Mouse (Mus musculus): ENCODE results near the gene Thumpd3. TPM values are rescaled to one million over a fixed set of nuclear protein-coding genes. Genes with fewer than 3 reads are reported as not detected.

Gene Thumpd3
- total RNA-seq (2021): 10 to 100 TPM; 30.0 to 30.3 TPM
- long read RNA-seq, transcript Thumpd3-201 (10 exons, 2,163 nt): major isoform, 32 of 47 reads
- long read RNA-seq, partial matches to known transcripts: 4 of 47 reads
- long read RNA-seq, other reads (novel, unspliced or antisense): 9 of 47 reads

DNA sequence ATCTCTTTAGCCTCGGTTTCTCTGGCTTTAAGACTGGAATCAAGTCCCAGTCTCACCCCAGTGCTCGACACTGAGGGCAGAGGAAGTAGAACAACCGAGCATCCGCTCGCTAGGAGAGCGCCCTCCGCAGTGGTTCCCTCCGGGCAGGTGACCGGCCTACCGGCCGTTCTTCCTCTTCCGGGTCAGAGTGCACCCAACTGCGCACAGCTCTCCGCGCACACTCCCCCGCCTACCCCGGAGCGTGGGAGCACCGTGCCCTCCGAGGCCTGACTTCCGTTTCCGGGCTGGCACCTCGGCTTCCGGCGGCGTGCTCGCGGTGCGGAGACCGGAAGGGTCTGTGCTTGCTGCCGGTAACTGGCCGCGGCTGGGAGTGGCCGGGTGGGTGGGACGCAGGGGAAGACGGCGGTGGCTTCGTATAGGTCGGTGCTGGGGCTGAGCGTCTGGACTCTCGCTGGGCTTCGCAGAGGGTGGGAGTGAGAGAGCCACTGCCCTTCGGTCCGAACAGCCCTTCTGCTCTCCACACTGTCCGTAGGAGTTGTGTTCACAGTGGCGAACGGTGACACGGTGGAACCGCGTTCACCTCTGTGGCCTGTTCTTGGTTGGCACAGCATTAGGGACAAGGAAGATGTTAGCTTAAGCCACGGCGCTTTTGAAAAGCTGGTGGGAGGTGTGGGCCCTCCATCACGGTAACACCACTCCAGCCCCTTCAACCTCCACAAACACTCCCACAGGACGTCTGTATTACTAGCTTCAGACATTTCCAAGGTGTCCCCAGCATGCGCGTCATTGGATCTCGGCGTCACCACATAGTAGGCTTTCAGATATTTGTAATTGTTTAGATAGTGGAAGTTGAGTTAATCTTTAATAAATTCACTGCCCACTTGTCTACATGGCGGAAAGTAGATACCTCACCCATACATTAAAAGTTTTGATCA, at the start of gene Thumpd3:
Thumpd3 (plus strand) TSS at position 185 of the 935 bp plus-strand sequence.
- peak; percentile 96 to 98 for DNase-seq (ENCODE audit: low spot score in 2 of 2)

GRCm38 (mm10) chr6:112999199-112999598, 46.8 kb upstream of the Thumpd3 start:
- DNase-seq (ENCODE audit: low spot score in 2 of 2): peak in 1 of 2 experiments; percentile 37

DNA sequence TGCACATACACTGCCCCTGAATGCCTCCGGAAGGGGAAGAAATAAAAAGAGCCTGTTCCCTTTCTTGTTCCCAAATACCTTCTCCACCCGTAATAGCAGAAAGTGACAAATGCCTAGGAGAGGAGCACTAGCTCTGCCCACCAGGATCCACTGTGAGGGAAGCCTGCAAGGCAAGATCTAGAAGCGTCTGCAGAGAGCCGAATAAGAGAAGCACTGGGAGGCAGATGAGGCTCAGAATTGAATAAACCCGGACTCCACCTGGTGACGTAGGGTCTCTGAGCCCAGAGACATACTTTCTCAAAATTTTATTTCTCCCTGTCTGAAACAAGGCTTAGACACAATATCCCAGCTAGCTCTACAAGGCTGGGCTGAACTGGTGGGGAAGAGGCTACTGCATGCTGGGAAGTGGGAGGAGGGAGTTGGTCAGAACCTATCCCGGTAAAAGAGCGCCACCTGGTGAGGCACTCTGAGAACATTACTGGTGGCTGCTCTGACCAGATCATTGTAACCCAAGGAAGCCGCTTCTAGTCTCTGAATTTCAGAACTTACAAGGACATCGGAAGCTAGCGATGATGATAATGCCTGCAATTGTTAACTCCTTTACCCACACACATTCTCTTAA, 45.2 kb upstream of the Thumpd3 start:
- DNase-seq (ENCODE audit: low spot score in 2 of 2): peak; percentile 82 to 96

DNA sequence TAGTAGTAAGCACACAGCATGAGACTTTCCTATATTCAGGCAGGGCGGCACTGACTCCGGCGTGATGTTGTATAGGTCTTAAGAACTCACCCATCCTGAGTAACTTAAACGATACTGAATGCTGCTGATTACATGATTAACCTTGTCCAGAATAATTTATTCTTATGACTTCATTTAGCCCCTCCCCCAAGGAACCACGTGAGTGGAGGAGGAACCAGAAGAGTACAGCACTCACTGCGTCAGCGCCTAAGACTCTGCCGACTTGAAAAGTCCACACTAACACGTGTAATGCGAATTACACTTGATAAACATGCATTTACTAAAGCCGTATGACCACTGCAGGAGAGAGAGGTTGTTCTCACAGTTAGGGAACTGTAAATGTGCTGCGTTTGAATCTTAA, 44.3 kb upstream of the Thumpd3 start:
- no peak for DNase-seq (ENCODE audit: low spot score in 2 of 2)

GRCm38 (mm10) chr6:113003313-113004111, 42.5 kb upstream of the Thumpd3 start:
- no peak for DNase-seq (ENCODE audit: low spot score in 2 of 2)

DNA sequence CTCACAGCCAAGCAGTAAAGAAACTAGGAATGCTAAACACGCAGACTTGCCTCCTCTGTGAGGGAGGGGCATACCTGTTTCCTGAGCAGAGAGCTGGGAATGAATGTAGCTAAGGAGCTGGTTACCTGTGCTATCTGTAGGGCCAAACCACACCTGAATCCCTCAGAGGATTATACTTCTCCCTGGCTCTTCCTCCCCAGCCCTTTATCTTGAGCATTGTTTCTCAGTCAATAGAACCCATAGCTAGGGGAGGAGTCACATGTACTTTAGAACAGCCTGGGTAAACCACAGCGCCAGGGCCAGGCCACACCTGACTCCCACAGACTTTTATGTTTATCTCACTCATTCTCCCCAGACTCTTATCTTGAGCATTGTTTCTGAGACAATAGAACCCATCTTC, 39.2 kb upstream of the Thumpd3 start:
- DNase-seq (ENCODE audit: low spot score in 2 of 2): no peak

DNA sequence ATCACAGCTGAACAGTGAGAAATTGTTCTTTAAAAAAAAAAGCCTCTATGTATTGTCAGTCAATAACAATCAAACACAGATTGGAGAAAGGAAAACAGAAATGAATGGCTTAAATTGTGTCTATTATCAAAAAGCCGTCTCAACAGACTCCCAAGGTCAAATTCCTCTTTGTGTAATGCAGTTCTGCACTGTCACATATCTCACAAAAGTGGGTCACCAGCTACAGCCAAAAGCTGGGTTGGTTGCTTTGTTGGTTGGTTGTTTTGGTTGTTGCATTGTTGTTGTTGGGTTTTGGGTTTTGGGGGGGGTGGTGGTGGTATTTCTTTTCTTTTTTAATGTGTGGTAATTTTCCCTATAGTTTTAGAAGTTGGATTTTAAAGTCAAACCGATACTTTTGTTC, 34.1 kb upstream of the Thumpd3 start:
- DNase-seq (ENCODE audit: low spot score in 2 of 2): no peak

DNA sequence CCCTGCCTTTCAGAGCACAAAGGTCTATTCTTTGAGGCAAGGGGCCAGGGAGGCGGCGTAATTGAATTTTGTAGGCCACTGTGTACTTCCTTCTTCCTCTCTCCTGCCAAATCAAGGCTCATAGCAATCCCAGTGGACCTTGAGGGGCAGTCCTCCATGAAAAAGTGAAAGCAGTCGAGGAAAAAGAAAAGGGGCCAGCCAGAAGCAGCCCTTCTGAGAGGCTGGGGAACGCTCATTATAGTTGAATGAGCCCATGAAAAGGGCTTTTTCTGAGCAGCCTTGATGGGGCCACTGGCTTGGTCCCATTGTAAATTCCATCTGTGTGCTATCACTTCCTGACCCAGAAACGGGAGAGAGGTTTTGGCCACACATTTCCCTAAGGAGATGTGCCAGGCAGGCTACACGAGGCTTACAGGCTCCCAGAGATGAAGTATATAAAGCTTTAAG, 33.5 kb upstream of the Thumpd3 start:
- DNase-seq (ENCODE audit: low spot score in 2 of 2): peak; percentile 47 to 76

DNA sequence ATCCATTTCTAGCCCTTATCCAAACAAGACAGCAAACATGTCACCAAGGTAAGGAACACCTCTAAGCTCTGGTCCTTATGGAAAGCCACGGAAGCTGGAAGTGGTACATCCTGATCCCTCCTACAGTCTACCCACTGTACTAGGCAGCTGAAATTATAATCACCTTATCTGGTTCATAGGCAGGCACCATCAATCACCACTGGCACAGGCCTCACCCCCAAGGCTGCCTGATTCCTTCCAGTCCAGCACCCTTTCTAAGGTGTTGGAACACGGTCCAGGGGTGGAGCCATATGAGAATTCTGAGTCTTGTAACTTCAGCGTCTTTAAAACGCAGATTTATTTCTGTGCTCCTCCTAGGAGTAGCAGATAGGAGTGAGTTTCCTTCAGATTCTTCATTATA, 32.5 kb upstream of the Thumpd3 start:
- DNase-seq (ENCODE audit: low spot score in 2 of 2): no peak

- no peak for DNase-seq (ENCODE audit: low spot score in 2 of 2)
Observed at GRCm38 (mm10) chr6:113017500-113018047, 28.5 kb upstream of the Thumpd3 start.

- no peak for DNase-seq (ENCODE audit: low spot score in 2 of 2)
Observed at GRCm38 (mm10) chr6:113018139-113018538, 27.9 kb upstream of the Thumpd3 start.

DNA sequence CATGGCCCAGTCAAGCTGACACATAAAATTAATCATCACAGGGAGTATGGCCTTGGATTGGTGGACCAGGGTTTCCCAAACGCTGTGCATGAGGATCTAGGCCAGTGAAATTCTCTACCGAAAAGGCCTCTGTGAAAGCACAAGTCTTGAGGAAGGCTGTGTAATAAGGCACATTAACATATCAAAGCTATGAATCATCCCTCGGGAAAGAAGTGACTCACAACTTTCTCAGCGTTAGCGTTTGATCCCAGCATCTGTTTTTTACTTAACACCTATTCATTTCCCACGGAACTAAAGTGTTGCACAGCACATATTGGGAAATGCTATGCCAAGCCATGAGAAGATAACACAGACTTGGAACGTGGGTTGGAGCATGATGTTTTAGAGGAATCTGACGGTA, 21.2 kb upstream of the Thumpd3 start:
- DNase-seq (ENCODE audit: low spot score in 2 of 2): peak; percentile 47 to 67

GRCm38 (mm10) chr6:113025774-113026173, 20.3 kb upstream of the Thumpd3 start:
- no peak for DNase-seq (ENCODE audit: low spot score in 2 of 2)

DNA sequence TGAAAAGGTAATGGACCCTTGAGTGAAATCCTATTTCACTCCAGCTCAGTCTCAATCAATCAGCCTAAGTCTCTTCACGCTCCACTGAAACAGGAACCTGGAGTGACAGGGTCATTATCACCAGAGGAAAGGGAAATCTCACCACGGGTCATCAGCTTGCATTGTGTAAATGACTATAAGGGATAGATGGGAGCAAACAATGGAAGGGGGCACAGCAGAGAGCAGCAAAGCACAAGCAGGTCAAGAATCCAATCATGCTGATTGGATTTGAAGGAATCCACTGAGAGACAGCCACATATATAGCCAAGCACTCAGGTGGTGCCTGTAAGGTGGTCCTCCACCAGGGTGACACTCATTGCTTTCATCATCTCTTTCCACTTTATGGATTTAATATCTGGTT, 18.6 kb upstream of the Thumpd3 start:
- no peak for DNase-seq (ENCODE audit: low spot score in 2 of 2)

DNA sequence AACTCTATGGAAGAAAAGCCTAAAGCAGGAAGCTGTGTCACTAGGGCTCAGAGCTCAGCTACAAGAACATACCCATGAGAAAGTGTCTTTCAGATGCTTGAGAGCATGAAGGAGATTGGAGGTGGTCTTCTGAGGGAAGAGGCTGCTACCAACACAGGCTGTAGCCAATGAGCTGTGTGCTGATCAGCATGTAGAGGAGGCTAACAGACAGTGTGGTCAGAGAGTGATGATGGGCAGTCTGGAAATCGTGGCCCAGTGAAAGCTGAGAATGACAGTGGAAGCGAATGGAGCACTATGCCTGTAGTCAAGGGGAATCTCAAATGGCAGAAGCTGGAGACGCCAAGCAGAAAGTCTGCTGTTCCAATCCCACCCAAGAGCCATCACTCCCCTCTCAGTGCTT, 17.0 kb upstream of the Thumpd3 start:
- no peak for DNase-seq (ENCODE audit: low spot score in 2 of 2)

GRCm38 (mm10) chr6:113030553-113030952, 15.5 kb upstream of the Thumpd3 start:
- DNase-seq (ENCODE audit: low spot score in 2 of 2): no peak

DNA sequence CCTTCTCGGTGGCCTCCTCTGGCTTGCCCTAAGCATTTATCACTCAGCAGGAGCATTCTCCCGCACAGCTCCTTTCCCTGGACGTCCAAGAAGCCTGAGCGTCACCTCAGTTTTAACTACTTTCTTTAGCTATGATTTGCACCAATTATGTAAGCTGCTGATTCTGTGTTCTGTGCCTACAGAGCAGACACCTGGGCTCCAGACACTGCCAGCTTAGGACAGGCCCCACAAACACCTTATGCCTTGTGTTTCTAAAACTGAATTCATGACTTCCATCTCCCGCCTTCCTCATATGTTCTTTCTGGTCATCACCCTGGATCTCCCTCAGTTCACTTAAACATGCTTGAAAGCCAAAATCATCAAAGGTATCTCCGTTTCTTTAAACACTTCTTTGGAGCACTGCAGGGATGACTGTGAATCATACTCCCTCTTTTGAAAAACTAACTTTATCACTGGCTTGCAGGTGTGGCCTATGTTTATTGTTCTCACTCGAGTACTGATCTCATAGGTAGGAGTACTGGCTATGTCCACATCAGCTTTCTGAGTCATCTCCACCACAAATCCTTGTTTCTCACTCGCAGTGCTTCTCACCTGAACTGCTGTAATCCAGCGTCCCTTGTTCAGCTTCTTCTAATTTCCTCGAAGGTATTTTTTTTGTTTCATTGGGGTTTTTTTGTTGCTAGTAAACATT, 14.9 kb upstream of the Thumpd3 start:
- DNase-seq (ENCODE audit: low spot score in 2 of 2): no peak

- no peak for DNase-seq (ENCODE audit: low spot score in 2 of 2)
Observed at GRCm38 (mm10) chr6:113032121-113032520, 13.9 kb upstream of the Thumpd3 start.

- no peak for DNase-seq (ENCODE audit: low spot score in 2 of 2)
Observed at GRCm38 (mm10) chr6:113033185-113033584, 12.8 kb upstream of the Thumpd3 start.

DNA sequence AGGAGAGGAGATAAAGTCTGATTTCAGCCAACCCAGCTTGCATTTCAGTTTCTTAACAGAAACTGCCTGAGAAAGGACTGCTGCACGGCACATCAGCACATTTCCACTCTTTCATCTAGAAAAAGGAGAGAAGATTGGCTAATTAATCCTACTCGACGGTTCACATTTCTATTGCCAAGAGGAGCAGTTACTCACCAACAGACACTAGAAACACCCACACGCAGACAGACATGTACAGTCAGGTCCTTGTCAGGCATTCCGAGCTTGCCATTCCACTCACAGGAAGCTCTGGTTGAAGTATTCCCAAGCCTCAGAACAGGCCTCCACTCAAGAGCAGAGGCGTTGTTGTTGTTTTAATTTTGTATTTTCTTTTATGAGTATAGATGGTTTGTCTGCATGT, 11.6 kb upstream of the Thumpd3 start:
- DNase-seq (ENCODE audit: low spot score in 2 of 2): peak in 1 of 2 experiments; percentile 42

Measured in layer of hippocampus, adult 18-20 months (tissue).